Mouse (Mus musculus): ENCODE measurements around the gene Ip6k3. TPM values are rescaled to one million over a fixed set of nuclear protein-coding genes. Genes with fewer than 3 reads are reported as not detected.

The Ip6k3 gene
- total RNA-seq, 2 experiments from 2014 or later = 91.4 to 128 TPM

DNA sequence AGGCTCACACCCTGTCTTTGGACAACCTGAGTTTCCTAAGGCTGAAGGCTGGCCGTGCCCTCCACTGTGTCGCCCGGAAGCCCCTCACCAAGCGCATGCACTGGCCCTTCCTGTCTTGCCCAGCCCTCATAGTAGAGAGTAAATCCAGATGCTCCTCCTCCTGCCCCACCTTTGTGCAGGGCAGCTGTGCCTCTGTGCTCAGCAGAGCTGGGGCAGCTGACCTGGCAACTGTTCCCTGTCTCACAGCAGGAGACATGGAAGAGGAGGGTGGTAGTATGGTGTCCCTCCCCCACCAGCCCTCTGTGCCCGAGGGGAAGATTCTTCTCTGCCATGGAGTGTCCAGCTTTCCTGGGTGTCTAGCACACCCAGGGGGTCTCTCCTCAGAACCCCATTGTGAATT lies 65.9 kb downstream of the Ip6k3 start:
- intact Hi-C loops (cut with DNase I; ENCODE audit: low total_unique reads) = no loop called here
- DNase-seq = no peak

GRCm38 (mm10) chr17:27095690-27096089 lies 71.9 kb downstream of the Ip6k3 start:
- no peak for DNase-seq
- intact Hi-C loops (cut with DNase I; ENCODE audit: low total_unique reads) = no loop called here

Other genes starting within 250 kb of the Ip6k3 start
- 1 to 10 TPM; 4.1 TPM for gene Phf1, start 234.7 kb downstream of the Ip6k3 start, total RNA-seq (2021)
- 100 to 1,000 TPM in 1 of 2 experiments, 10 to 100 TPM in 1; 87.0 to 102 TPM for gene Cuta, start 228.2 kb downstream of the Ip6k3 start, total RNA-seq (2021)
- gene Syngap1, start 226.5 kb downstream of the Ip6k3 start, total RNA-seq (2021) = 1 to 10 TPM; 5.8 to 6.1 TPM
- gene Zbtb9, start 194.6 kb downstream of the Ip6k3 start, total RNA-seq (2021) = 1 to 10 TPM; 1.6 to 2.6 TPM
- gene Bak1, start 138.8 kb downstream of the Ip6k3 start, total RNA-seq (2021) = 10 to 100 TPM; 24.7 to 27.9 TPM
- gene Itpr3, start 110.5 kb downstream of the Ip6k3 start, total RNA-seq (2021) = 1 to 10 TPM; 4.2 to 5.7 TPM
- gene Uqcc2, start 33.9 kb downstream of the Ip6k3 start, total RNA-seq (2021) = 100 to 1,000 TPM; 342 TPM
- gene Lemd2, start 36.7 kb upstream of the Ip6k3 start, total RNA-seq (2021) = 10 to 100 TPM; 17.8 to 18.0 TPM